Mouse (Mus musculus) liver, embryonic 13.5 days (tissue): ENCODE results near the gene Ezh1. TPM values are rescaled to one million over a fixed set of nuclear protein-coding genes. Genes with fewer than 3 reads are reported as not detected.

Experiments
- ATAC-seq: fragments of 200-750 bp; cut with Nextera tagmentation; 2 replicates; pipeline ENCODE4 v1.8.0; 2017; ENCODE audit warnings: low read depth, mild to moderate bottlenecking, moderate number of reproducible peaks, moderate library complexity
- DNase-seq: peaks from one replicate; pipeline ENCODE4 v3.0.0; 2022
- H3K27ac ChIP-seq: fragments of 300-500 bp; sonication (generic); 2 replicates; pipeline ENCODE4 v1.5.1; 2015; ENCODE audit warnings: moderate library complexity, mild to moderate bottlenecking, inconsistent platforms
- H3K27me3 ChIP-seq: fragments of 300-500 bp; sonication (generic); 2 replicates; pipeline ENCODE4 v1.6.1; 2015; ENCODE audit warnings: mild to moderate bottlenecking, inconsistent platforms
- H3K36me3 ChIP-seq: fragments of 300-500 bp; sonication (generic); 2 replicates; pipeline ENCODE4 v1.6.1; 2015; ENCODE audit warnings: mild to moderate bottlenecking, inconsistent platforms
- H3K4me1 ChIP-seq: fragments of 300-500 bp; sonication (generic); replicated peaks from 2 replicates; pipeline ENCODE4 v1.6.1; 2015; ENCODE audit warnings: inconsistent platforms
- H3K4me2 ChIP-seq: fragments of 300-500 bp; sonication (generic); 2 replicates; pipeline ENCODE4 v1.6.1; 2015; ENCODE audit warnings: inconsistent platforms, mild to moderate bottlenecking, moderate library complexity
- H3K4me3 ChIP-seq: fragments of 300-500 bp; sonication (generic); replicated peaks from 2 replicates; pipeline ENCODE4 v1.5.1; 2015; ENCODE audit warnings: mild to moderate bottlenecking, inconsistent platforms
- H3K9ac ChIP-seq: fragments of 300-500 bp; sonication (generic); 2 replicates; pipeline ENCODE4 v1.6.1; 2015; ENCODE audit warnings: mild to moderate bottlenecking, inconsistent platforms
- H3K9me3 ChIP-seq: fragments of 300-500 bp; sonication (generic); replicated peaks from 2 replicates; pipeline ENCODE4 v1.6.1; 2016; ENCODE audit warnings: inconsistent platforms
- WGBS: fragments of 180-500 bp; shearing (Covaris S2); methylation state at CpG from one replicate; pipeline ENCODE4 v1.1.7; 2015; ENCODE audit not compliant: insufficient replicate concordance; 5-methylcytosine and 5-hydroxymethylcytosine counted together
- polyA plus RNA-seq: library from polyadenylated mRNA; unstranded; fragments of >200 nt; fragmentation: Nextera tagmentation; extraction: Ambion mirVana; gene quantifications from 2 replicates; pipeline ENCODE4 v1.2.1, GENCODE M21; 2015

The Ezh1 gene
- polyA plus RNA-seq, 1 experiment from 2014 or later: 6.6 TPM

GRCm38 (mm10) chr11:101151063-101151462 lies 75.2 kb downstream of the Ezh1 start:
- no peak overlapping the region for H3K4me2 ChIP-seq
- DNase-seq: no peak
- H3K36me3 ChIP-seq: no peaks in the 10 kb centered on the region
- H3K9ac ChIP-seq: no peak overlapping the region
- no peak overlapping the region for H3K27ac ChIP-seq
- no peak for ATAC-seq
- H3K27me3 ChIP-seq: peaks cover 28% of the 10 kb centered on the region
- no peak overlapping the region for H3K4me3 ChIP-seq
- peaks cover 9% of the 10 kb centered on the region for H3K4me1 ChIP-seq
- WGBS: 29% methylated on average over 2 of the region's 2 CpGs
- H3K9me3 ChIP-seq: no peaks in the 10 kb centered on the region

DNA sequence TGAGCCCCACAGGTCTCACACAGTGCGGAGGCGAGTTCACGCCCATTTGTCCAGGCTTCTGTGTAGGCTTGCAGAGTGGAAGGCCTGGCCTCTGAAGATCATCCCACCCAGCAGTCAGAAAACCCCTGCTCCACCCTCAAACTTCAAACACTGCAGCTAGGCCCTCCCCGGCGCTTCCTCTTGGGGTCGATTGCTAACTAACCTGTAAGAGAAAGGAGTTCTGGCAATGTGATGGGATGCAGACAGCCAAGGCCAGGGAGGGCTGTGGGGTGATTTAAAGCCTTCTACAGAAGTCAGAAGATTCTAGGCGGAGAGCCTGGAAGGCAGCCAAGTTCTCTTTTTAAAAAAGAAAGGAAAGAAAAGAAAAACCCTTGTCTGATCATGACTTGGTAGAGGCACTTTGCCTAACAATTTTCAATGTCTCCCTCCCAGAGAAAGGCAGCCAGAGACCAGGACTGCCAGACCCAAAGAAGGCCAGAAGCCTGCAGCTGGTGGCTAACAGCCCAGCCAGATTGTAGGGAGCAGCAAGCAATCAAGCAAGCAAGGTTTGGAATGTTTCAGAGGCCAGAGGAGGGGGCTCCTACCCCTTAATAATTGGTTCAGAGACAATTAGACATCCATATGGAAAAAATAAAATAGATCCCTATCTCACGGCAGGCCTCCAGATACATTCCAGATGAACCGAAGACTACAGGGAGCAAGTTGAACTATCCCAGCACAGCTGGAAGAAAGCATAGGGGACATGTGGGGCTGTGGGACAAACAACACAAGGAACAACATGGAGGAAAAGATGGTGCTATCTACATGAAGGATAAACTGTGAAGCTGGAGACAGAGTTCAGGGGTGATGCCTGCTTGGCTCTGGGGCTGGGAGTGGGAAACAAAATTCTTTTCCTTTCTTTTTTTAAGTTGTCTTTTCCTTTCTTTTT lies 76.8 kb downstream of the Ezh1 start:
- Histone ChIP-seq H3K4me2 (no peak overlapping the region), H3K4me3 (no peak overlapping the region), H3K4me1 (0 out of 2 replicates have a peak, but pooled peaks cover 4% of the 10 kb centered on the region), H3K27ac (no peak overlapping the region; the same call in 1 of the 2 replicates), H3K9me3 (no peaks in the 10 kb centered on the region), H3K27me3 (peaks cover 12% of the 10 kb centered on the region; the same call in 1 of the 2 replicates), H3K36me3 (no peaks in the 10 kb centered on the region), H3K9ac (no peak overlapping the region)
- 50% methylated on average over 9 of the region's 9 CpGs for WGBS
- ATAC-seq: no peak
- no peak for DNase-seq

- no peak overlapping the region for H3K9ac ChIP-seq
- H3K27me3 ChIP-seq: peaks cover 13% of the 10 kb centered on the region
- H3K27ac ChIP-seq: no peak overlapping the region; the same call in 1 of the 2 replicates
- ATAC-seq (no peak), DNase-seq (no peak)
- WGBS: 62% methylated on average over 10 of the region's 10 CpGs
- H3K4me2 ChIP-seq: no peak overlapping the region
- peaks cover 7% of the 10 kb centered on the region for H3K4me1 ChIP-seq
- H3K9me3 ChIP-seq: no peaks in the 10 kb centered on the region
- H3K36me3 ChIP-seq: no peaks in the 10 kb centered on the region
- no peak overlapping the region for H3K4me3 ChIP-seq
These were observed 77.5 kb downstream of the Ezh1 start for GRCm38 (mm10) chr11:101148751-101149150.

- no peak overlapping the region for H3K9ac ChIP-seq
- H3K9me3 ChIP-seq: no peaks in the 10 kb centered on the region
- no peak overlapping the region for H3K4me2 ChIP-seq
- H3K27ac ChIP-seq: no peak overlapping the region
- WGBS: 52% methylated on average over 10 of the region's 10 CpGs
- H3K4me3 ChIP-seq: no peak overlapping the region
- H3K36me3 ChIP-seq: no peaks in the 10 kb centered on the region
- peaks cover 29% of the 10 kb centered on the region for H3K27me3 ChIP-seq
- H3K4me1 ChIP-seq: peaks cover 10% of the 10 kb centered on the region
- DNase-seq (no peak), ATAC-seq (no peak)
These were observed 79.9 kb downstream of the Ezh1 start for GRCm38 (mm10) chr11:101146377-101146776.

- Histone ChIP-seq H3K27me3 (peaks cover 55% of the 10 kb centered on the region), H3K9me3 (no peaks in the 10 kb centered on the region), H3K9ac (0 out of 2 replicates have a peak overlapping the region, but pooled peaks have one; percentile 11), H3K4me1 (peaks cover 11% of the 10 kb centered on the region), H3K4me2 (peak overlapping the region; percentile 47), H3K4me3 (peak overlapping the region; percentile 30), H3K36me3 (no peaks in the 10 kb centered on the region), H3K27ac (no peak overlapping the region)
- DNase-seq (no peak), ATAC-seq (no peak)
- 16% methylated on average over 19 of the region's 19 CpGs for WGBS
These were observed 82.7 kb downstream of the Ezh1 start for GRCm38 (mm10) chr11:101143338-101144225.

DNA sequence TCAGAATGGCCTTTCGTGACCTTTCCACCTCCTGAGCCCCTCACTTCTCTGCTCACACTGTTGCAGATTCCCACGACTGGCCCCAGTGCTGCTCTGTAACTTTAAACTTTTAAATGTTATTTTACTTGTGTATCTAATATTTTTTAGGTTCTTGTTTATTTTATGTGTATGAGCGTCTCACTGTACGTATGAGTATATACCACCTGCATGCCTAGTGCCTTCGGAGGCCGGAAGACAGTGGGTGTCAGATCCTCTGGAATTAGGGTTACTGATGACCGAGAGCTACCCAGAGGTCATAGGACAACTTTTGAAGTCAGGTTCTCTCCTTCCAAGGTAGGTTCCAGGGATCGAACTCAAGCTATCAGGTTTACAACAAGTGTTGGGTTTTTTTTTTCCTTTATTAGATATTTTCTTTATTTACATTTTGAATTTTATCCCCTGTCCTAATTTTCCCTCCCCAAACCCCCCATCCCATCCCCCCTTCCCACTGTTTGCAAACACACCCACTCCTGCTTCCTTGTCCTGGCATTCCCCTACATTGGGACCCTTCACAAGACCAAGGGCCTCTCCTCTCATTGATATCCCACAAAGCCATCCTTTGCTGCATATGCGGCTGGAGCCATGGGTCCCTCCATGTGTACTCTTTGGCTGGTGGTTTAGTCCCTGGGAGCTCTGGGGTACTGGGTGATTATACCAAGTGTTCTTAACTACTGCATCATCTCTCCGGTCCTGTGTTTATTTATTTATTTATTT lies 83.9 kb downstream of the Ezh1 start:
- no peak overlapping the region for H3K4me3 ChIP-seq
- H3K9me3 ChIP-seq: no peaks in the 10 kb centered on the region
- H3K27me3 ChIP-seq: peaks cover 56% of the 10 kb centered on the region
- H3K9ac ChIP-seq: no peak overlapping the region
- WGBS: 70% methylated on average over 10 of the region's 10 CpGs
- H3K4me2 ChIP-seq: no peak overlapping the region
- no peaks in the 10 kb centered on the region for H3K36me3 ChIP-seq
- ATAC-seq (no peak), DNase-seq (no peak)
- H3K27ac ChIP-seq: no peak overlapping the region
- H3K4me1 ChIP-seq: peaks cover 11% of the 10 kb centered on the region

Other genes with a start within 250 kb of the Ezh1 start
- gene Atp6v0a1, start 217.0 kb downstream of the Ezh1 start, polyA plus RNA-seq: 52.8 and 64.0 TPM in 2 replicates
- gene Naglu, start 156.5 kb downstream of the Ezh1 start, polyA plus RNA-seq: 6.0 TPM in 2 replicates
- 0.14 and 0.24 TPM in 2 replicates for gene Hsd17b1, start 148.1 kb downstream of the Ezh1 start, polyA plus RNA-seq
- 23.0 and 23.2 TPM in 2 replicates for gene Coasy, start 143.9 kb downstream of the Ezh1 start, polyA plus RNA-seq
- 32.5 and 34.4 TPM in 2 replicates for gene Mlx, start 139.2 kb downstream of the Ezh1 start, polyA plus RNA-seq
- 26.4 and 27.1 TPM in 2 replicates for gene Psmc3ip, start 131.0 kb downstream of the Ezh1 start, polyA plus RNA-seq
- 11.5 and 13.0 TPM in 2 replicates for gene Retreg3, start 106.6 kb downstream of the Ezh1 start, polyA plus RNA-seq
- gene Tubg1, start 106.5 kb downstream of the Ezh1 start, polyA plus RNA-seq: 49.7 and 54.4 TPM in 2 replicates
- gene Tubg2, start 70.6 kb downstream of the Ezh1 start, polyA plus RNA-seq: 0.29 and 0.37 TPM in 2 replicates
- 0.09 and 0.12 TPM in 2 replicates for gene Cntnap1, start 55.9 kb downstream of the Ezh1 start, polyA plus RNA-seq
- gene Plekhh3, start 55.1 kb downstream of the Ezh1 start, polyA plus RNA-seq: 1.0 and 1.1 TPM in 2 replicates
- not detected in 2 replicates for gene Ccr10, start 51.0 kb downstream of the Ezh1 start, polyA plus RNA-seq
- 23.4 and 25.4 TPM in 2 replicates for gene Ramp2, start 19.6 kb upstream of the Ezh1 start, polyA plus RNA-seq
- gene Vps25, start 27.2 kb upstream of the Ezh1 start, polyA plus RNA-seq: 98.5 and 99.4 TPM in 2 replicates
- gene Wnk4, start 34.1 kb upstream of the Ezh1 start, polyA plus RNA-seq: 5.5 and 7.9 TPM in 2 replicates
- 0.63 and 0.85 TPM in 2 replicates for gene Cntd1, start 52.5 kb upstream of the Ezh1 start, polyA plus RNA-seq
- gene Coa3, start 52.7 kb upstream of the Ezh1 start, polyA plus RNA-seq: 125 TPM in 2 replicates
- 108 and 112 TPM in 2 replicates for gene Becn1, start 75.8 kb upstream of the Ezh1 start, polyA plus RNA-seq
- 198 and 239 TPM in 2 replicates for gene Psme3, start 89.8 kb upstream of the Ezh1 start, polyA plus RNA-seq
- 1.2 and 1.3 TPM in 2 replicates for gene Aoc2, start 98.6 kb upstream of the Ezh1 start, polyA plus RNA-seq
- gene Aoc3, start 104.1 kb upstream of the Ezh1 start, polyA plus RNA-seq: 0.07 TPM in 1 of 2 replicates, not detected in the other
- not detected in 2 replicates for gene G6pc, start 141.1 kb upstream of the Ezh1 start, polyA plus RNA-seq
- gene Aarsd1, start 191.2 kb upstream of the Ezh1 start, polyA plus RNA-seq: 63.2 and 63.7 TPM in 2 replicates
- 3.7 TPM in 2 replicates for gene Gm27029, start 198.3 kb upstream of the Ezh1 start, polyA plus RNA-seq
- gene Rundc1, start 198.6 kb upstream of the Ezh1 start, polyA plus RNA-seq: 6.0 and 6.9 TPM in 2 replicates
- 0.66 and 1.2 TPM in 2 replicates for gene Ptges3l, start 198.9 kb upstream of the Ezh1 start, polyA plus RNA-seq
- gene Rpl27, start 215.8 kb upstream of the Ezh1 start, polyA plus RNA-seq: 344 and 360 TPM in 2 replicates
- 31.4 and 33.0 TPM in 2 replicates for gene Ifi35, start 221.9 kb upstream of the Ezh1 start, polyA plus RNA-seq
- 3.1 and 3.4 TPM in 2 replicates for gene Rnd2, start 238.5 kb upstream of the Ezh1 start, polyA plus RNA-seq
- 8.8 and 8.9 TPM in 2 replicates for gene Vat1, start 239.8 kb upstream of the Ezh1 start, polyA plus RNA-seq